Mouse (Mus musculus) megakaryocyte progenitor cell, adult 5-6 weeks (primary cell): ENCODE measurements around the gene Gm6904. TPM values are rescaled to one million over a fixed set of nuclear protein-coding genes. Genes with fewer than 3 reads are reported as not detected.
"Not testable (repeated sequence)": the region's sequence is repeated elsewhere in the genome, so short reads cannot be mapped to it uniquely, and the experiment has no call there.

Experiments
- ATAC-seq: replicated peaks from 2 replicates; pipeline ENCODE4 v1.8.0; 2016; ENCODE audit warnings: mild to moderate bottlenecking, moderate TSS enrichment, inconsistent platforms; ENCODE audit not compliant: poor library complexity
- total RNA-seq, 2 experiments: library from RNA; stranded (forward) in 1 of 2; stranded (reverse) in 1 of 2; fragments of 157-497, 149-512 nt in 1 of 2; fragments of 200-1000 nt in 1 of 2; gene quantifications; 2 replicates each; pipeline versions ENCODE4 v1.2.3 to v1.2.4; 2015 to 2017

Gene Gm6904
- 1.1 TPM in 1 of 2 replicates, not detected in the other for total RNA-seq (2015)
- 0.30 TPM in 1 of 2 replicates, not detected in the other for total RNA-seq (2017)

DNA sequence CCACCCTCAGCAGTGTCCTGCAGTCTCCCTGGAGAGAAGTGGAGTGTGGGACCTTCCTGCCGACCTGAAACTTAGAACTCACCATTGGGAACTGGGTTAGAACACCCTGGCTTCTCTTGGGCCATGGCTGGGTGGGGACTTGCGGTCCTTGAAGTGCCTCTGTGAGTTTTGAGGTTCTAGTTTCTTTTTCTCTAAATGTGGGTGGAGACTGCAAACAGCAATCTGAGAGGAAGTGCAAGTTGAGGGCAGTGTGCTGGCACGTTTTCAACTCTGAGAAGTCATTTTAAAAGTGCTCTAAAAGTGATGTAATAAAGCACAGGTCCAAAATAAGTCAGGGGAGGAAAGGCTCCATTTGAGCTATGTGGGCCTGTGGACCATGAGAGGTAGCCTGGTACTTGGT, at the start of gene Gm6904:
Gene Gm6904 (minus strand): TSS at position 161 of the 400 bp plus-strand sequence.
- ATAC-seq = peak; percentile 96

GRCm38 (mm10) chr14:59297391-59297790, 37.4 kb upstream of the Gm6904 start, which contains the start of gene Phf11a:
Gene Phf11a (minus strand): TSS chr14:59297522.
- ATAC-seq = peak; percentile 79

DNA sequence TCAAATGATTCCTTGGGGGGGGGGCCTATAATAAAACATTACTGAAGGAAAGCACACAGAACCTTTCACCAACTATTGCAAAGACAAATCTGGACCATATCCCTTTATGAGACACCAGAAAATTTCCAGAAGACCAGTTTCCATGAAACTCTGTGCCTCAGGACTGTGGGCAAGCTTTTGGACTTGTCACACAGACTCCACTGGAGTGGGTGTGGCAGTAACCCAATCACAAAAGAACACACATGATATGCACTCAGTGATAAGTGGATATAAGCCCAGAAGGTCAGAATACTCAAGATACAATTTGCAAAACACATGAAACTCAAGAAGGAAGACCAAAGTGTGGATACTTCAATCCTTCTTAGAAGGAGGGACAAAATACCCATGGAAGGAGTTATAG, 31.8 kb upstream of the Gm6904 start:
- ATAC-seq = not testable (repeated sequence)

DNA sequence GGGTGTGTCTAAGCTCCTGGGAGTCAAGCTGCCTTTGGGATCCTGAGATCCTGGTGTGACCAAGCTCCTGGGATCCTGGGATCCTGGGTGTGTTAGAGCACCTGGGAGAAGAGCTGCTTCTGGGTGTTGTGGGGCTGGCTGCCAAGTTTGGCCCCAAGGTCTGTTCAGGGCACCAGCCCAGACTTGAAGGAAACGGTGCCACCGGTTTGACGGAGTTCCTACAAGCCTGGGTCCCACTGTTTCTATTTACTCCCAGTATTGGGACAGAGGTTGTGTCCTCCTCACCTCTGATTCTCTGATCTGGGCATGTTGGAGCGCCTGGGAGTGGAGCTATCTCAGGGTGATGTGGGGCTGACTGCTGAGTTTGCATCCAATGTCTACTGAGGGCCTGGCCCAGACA, 14.9 kb upstream of the Gm6904 start:
- ATAC-seq = not testable (repeated sequence)

GRCm38 (mm10) chr14:59255861-59256260, 4.2 kb downstream of the Gm6904 start:
- ATAC-seq = not testable (repeated sequence)

DNA sequence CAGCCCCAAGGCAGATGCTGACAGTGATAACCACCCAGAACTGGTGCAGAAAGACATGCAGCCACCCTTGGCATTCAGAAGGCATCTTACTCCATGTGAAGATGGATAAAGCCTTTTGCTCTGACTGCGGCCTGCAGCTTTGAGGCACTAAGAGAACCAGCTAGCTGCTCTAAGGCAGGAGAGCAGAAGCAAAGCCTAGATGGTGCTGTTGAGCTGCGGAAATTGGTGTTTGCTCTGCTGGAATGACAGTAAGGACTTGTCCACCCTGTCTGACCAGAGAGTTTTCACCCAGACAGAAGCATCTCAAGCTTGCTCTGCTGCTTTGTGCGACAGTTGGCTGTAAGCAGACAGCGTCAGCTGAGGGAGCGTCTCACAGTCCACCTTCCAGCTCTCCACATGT, 9.7 kb downstream of the Gm6904 start:
- ATAC-seq = not testable (repeated sequence)

- ATAC-seq = no peak
Observed at GRCm38 (mm10) chr14:59233635-59234034, 26.4 kb downstream of the Gm6904 start.

GRCm38 (mm10) chr14:59232003-59232402, 28.0 kb downstream of the Gm6904 start:
- ATAC-seq = peak; percentile 94

GRCm38 (mm10) chr14:59230331-59230966, 29.6 kb downstream of the Gm6904 start:
- no peak for ATAC-seq

DNA sequence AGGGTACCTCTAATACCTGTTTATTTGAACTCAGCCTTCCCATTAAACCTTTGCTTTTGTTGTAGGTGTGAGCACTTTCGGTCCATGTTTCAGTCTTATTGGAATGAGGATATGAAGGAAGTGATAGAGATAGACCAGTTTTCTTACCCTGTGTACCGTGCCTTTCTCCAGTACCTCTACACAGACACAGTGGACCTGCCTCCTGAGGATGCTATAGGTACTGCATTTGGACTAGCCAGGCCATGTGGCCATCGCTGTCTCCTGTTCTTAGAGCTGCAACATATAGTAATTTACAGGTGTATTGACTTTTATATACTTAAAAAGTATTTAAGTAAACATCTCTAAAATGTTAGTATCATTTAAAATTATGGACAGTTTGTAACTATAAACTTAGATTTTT, 30.2 kb downstream of the Gm6904 start:
- ATAC-seq = peak; percentile 47; the same call in 1 of the 2 replicates

DNA sequence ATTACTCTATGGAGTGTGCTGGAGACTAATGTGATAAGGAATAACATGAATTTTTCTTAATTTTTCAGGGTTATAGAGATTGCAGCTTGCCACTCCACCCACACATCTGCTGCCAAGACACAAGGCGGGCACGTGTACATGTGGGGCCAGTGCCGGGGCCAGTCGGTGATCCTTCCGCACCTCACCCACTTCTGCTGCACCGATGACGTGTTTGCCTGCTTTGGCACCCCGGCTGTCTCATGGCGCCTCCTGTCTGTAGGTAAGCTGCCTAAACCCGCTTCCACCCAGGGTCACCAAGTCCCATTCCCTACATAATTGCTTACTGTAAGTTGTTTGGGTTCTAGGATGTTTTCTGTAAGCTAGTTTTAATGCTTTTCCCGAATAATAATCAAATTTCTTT, 33.8 kb downstream of the Gm6904 start:
- ATAC-seq = no peak

DNA sequence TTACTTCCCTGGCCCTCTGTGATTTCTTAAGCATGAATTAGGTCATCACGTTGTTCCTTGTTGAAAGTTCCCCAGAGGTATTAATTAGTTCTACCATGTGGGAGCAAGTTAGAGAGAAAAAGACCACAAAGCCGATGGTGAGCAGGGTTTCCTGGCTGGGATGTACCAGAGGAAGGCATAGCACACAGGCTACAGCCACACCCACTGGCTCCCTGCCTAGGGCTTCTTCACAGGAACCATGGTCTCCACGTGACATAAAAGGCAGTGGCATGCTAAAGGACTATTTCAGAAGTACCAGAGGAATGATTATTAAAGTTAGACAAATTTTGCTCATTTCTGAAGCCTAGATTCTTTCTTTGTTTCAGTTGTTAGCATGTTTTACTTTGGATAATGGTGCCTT, 40.8 kb downstream of the Gm6904 start:
- no peak; the same call in 1 of the 2 replicates for ATAC-seq

DNA sequence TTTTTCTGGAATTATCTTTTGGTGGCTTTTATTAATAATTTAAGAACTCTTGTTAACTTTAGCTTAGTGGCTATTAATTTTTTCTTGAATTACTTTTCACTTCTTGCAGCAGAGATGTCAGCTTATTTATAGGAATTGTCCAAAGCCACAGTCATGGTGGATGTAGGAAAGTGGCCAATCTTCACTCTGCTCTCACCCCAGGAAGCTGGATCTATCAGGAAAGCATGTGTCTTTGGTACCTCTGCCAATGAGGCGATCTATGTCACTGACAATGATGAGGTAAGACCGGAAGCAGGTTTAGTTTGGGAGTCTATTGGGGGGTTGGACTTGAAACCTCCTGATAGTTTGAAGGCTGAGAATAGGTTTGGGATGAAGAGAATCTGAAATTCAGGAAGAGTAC, 50.2 kb downstream of the Gm6904 start:
- ATAC-seq = no peak

- no peak for ATAC-seq
Observed at GRCm38 (mm10) chr14:59209003-59209402, 51.0 kb downstream of the Gm6904 start.

- ATAC-seq = no peak
Observed at GRCm38 (mm10) chr14:59205976-59206583, 53.9 kb downstream of the Gm6904 start.

DNA sequence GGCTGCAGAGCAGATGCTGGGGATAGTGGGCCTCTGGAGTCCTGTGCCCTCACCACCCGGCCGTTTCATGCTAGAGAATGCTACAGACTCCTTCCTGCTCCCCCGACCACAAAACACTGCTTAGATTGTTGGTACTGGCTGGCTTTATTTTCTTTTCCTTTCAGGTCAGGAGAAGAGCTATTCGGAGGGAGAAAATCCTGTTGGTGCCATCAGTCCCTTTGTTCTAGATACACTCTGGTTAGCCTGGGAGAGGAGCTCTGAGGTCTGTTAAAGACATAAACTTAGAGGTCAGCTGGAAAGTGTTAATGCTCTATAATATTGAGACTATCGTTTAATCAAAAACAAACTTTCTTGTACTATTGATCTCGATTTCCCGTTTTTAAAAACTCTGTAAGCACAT, 54.6 kb downstream of the Gm6904 start:
- no peak for ATAC-seq

DNA sequence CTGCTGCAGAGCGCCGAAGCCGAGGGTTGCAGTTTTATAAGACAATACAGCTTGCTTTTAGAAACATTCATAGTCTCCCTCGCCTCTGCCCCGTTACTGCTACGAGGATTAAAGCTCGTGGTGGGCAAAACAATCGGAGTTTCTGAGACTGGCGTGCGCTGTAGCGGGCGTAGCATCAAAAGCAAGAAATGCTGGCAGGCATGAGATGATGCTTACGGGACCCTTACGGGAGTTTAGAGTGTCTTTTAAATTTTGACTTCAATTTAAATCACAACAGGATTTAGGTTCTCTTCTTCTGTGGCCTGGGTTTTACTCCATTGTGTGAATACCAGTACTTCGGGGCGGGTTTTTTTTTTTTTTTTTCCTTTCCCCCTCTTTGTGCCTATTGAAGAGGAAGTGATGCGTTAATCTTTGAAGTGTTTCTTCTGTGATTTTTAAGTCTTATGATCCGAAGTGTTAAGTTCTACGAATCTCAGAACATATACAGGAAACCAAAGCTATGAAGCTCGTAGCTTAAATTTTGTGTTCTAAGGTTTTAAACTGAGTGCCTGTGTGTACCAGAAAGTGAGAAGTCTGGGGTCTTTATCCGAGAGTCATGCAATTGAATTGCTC, 58.3 kb downstream of the Gm6904 start:
- ATAC-seq = no peak

DNA sequence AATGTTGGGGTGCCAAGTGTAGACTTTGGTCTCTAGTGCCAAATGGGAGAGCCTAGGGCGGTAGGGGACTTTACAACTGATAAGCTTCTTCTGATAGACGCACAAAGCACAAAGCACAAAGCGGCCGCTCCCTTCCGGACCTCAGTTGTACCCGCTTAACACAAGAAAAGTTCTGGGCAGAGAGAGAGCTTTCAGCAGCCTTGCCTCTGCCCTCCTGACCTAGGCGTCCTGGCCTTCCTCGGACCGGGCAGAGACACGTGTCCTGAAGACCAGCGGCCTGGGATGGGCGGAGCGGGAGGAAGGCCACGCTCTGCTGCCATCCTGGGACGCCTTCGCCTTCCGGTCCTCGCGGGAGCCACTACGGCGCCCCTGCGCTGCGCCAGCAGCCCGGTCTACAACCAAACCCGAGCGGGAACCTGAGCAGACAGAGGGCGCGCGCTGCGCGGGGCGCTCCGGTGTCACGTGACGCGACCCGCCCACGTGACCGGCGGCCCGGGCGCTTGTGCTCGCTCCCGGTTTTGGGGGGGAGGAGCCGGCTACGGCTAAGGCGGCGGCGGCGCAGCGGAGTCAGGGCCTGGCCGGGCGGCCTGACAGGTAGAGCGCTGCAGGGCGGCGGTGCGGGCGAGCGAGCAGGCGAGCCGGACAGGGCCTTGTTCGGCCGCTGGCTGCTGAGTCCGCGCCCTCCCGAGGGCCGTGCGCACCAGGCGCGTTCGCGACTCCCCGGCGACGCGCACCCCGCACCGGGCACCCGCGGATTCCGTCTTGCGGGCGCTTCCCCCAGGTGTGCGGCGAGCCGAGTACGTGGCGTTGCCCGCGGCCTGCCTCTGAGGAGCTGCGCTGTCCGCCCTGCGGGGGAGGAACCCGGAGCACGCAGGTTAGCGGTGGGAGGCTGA, 59.1 kb downstream of the Gm6904 start, which contains the start of gene Rcbtb1:
Gene Rcbtb1 (plus strand): TSS at position 499 of the 893 bp plus-strand sequence.
- ATAC-seq = peak; percentile 87
